Mouse (Mus musculus) ES-E14 (cell line): ENCODE results near the gene Mtap. TPM values are rescaled to one million over a fixed set of nuclear protein-coding genes. Genes with fewer than 3 reads are reported as not detected.

Experiments
- DNase-seq: peaks from one replicate; pipeline ENCODE4 v3.0.0-alpha.2; 2013; ENCODE audit warnings: low read depth, low spot score
- H3K27ac ChIP-seq: 2 replicates; pipeline ENCODE4 v1.5.1; 2012; ENCODE audit warnings: low read depth, mild to moderate bottlenecking, low read length, moderate library complexity, mixed read lengths; ENCODE audit not compliant: poor library complexity, insufficient read depth, severe bottlenecking
- H3K36me3 ChIP-seq: 2 replicates; pipeline ENCODE4 v1.6.1; 2012; ENCODE audit warnings: mild to moderate bottlenecking, low read length, moderate library complexity, mixed read lengths; ENCODE audit not compliant: control insufficient read depth, poor library complexity, insufficient read depth, severe bottlenecking
- H3K4me1 ChIP-seq, 2 experiments: fragments of 150-350 bp in 1 of 2; sonication (generic) in 1 of 2; 2 replicates each; pipeline ENCODE4 v1.6.1; 2012; ENCODE audit warnings: low read length in 2 of 2, mild to moderate bottlenecking in 1 of 2, mixed read lengths in 1 of 2; ENCODE audit not compliant: control insufficient read depth in 2 of 2, insufficient read depth in 2 of 2, poor library complexity in 1 of 2
- H3K4me3 ChIP-seq, 2 experiments: fragments of 150-350 bp in 1 of 2; sonication (generic) in 1 of 2; 2 replicates each; pipeline ENCODE4 v1.5.1; 2012; ENCODE audit warnings: low read length in 2 of 2, low read depth in 1 of 2, mild to moderate bottlenecking in 1 of 2, mixed read lengths in 1 of 2; ENCODE audit not compliant: insufficient read depth in 1 of 2, poor library complexity in 1 of 2, severe bottlenecking in 1 of 2
- H3K9ac ChIP-seq: 2 replicates; pipeline ENCODE4 v1.6.1; 2012; ENCODE audit warnings: low read depth, mild to moderate bottlenecking, low read length, mixed read lengths; ENCODE audit not compliant: poor library complexity, insufficient read depth, severe bottlenecking
- H3K9me3 ChIP-seq: fragments of 150-350 bp; sonication (generic); 2 replicates; pipeline ENCODE4 v1.6.1; 2012; ENCODE audit warnings: low read depth, mild to moderate bottlenecking, low read length; ENCODE audit not compliant: control insufficient read depth, insufficient read depth
- CHD2 ChIP-seq: IDR thresholded peaks from 2 replicates; pipeline ENCODE4 v1.6.1; 2014; ENCODE audit warnings: mild to moderate bottlenecking, low read depth, low read length, inconsistent platforms
- HCFC1 ChIP-seq: IDR thresholded peaks from 2 replicates; pipeline ENCODE4 v1.6.1; 2012; ENCODE audit warnings: low read length, inconsistent platforms, borderline replicate concordance; ENCODE audit not compliant: insufficient read depth
- MAFK ChIP-seq: IDR thresholded peaks from 2 replicates; pipeline ENCODE4 v1.6.1; 2014; ENCODE audit warnings: mild to moderate bottlenecking, low read depth, low read length, inconsistent platforms; ENCODE audit not compliant: insufficient read depth
- ZC3H11A ChIP-seq: IDR thresholded peaks from 2 replicates; pipeline ENCODE4 v1.6.1; 2012; ENCODE audit warnings: low read depth, mild to moderate bottlenecking, inconsistent platforms, low read length, borderline replicate concordance
- ZNF384 ChIP-seq: IDR thresholded peaks from 2 replicates; pipeline ENCODE4 v1.6.1; 2012; ENCODE audit warnings: low read depth, low read length, inconsistent platforms
- in situ Hi-C, 2 experiments: fragments of 600-800 bp; cut with MboI; formaldehyde crosslinking; loops; one replicate each; pipeline ENCODE4 v1.15.1; 2025; ENCODE audit warnings: low sequenced_read_pairs in 2 of 2, inconsistent platforms in 1 of 2; ENCODE audit not compliant: unreplicated experiment in 2 of 2
- total RNA-seq: library from RNA; depleted of rRNA; stranded (reverse); fragments of 300-350 nt; gene quantifications from 2 replicates; pipeline ENCODE4 v1.2.3, GENCODE M21; 2012

Gene Mtap
- total RNA-seq, 1 experiment, result 59.3 TPM

DNA sequence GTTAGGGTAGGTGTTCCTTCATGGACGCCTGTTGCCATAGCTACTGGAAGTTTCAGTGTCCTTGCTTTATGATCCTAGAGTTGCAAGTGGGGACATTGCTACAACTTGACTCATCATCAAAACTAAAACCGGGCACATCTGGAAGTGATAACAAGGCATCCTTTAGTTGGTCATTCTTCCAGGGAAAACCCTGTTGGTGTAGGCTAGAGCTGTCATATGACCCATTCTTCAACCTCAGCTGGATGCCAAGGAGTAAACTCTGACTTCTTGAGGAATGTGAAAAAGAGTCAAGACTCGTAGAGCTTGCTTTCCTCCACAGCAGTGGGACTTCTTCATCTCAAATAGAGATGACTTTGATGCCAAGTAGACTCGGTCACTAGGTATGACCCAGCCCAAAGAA lies 32.8 kb downstream of the Mtap start:
- peaks cover 28% of the 10 kb centered on the region for H3K36me3 ChIP-seq
- H3K27ac ChIP-seq, result no peak overlapping the region
- in situ Hi-C loops, result no loop called here
- no peaks in the 10 kb centered on the region for H3K4me1 ChIP-seq
- DNase-seq, result no peak
- no peak overlapping the region for H3K9ac ChIP-seq
- no peaks in the 10 kb centered on the region for H3K9me3 ChIP-seq
- H3K4me3 ChIP-seq, result no peak overlapping the region
- TF ChIP-seq ZNF384, result no peak
- no peak for TF ChIP-seq ZC3H11A
- no peak for TF ChIP-seq HCFC1
- no peak for TF ChIP-seq MAFK
- no peak for TF ChIP-seq CHD2

DNA sequence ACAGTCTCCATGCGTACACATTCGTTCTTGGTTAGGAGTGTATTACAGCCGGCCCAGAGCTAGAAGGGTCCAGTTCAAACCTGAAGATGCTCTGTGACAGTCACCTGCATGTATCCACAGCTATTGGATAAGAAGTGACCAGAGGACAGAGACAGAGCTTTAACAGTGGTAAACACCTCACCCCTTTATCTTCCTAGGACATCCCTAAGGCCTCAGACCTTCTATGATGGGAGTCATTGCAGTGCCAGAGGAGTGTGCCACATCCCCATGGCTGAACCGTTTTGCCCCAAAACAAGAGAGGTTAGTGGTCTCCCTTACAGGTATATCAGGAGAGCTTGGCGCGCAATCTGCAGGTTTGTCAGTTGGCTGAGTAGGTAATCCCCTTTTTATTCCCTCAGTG lies 34.0 kb downstream of the Mtap start:
- in situ Hi-C loops, result no loop called here
- DNase-seq, result no peak
- H3K9ac ChIP-seq, result no peak overlapping the region
- no peaks in the 10 kb centered on the region for H3K9me3 ChIP-seq
- no peaks in the 10 kb centered on the region for H3K4me1 ChIP-seq
- H3K36me3 ChIP-seq, result peaks cover 31% of the 10 kb centered on the region
- no peak for TF ChIP-seq HCFC1
- no peak for TF ChIP-seq MAFK
- no peak for TF ChIP-seq ZC3H11A
- TF ChIP-seq CHD2, result no peak
- TF ChIP-seq ZNF384, result no peak
- H3K4me3 ChIP-seq, result no peak overlapping the region
- H3K27ac ChIP-seq, result no peak overlapping the region

DNA sequence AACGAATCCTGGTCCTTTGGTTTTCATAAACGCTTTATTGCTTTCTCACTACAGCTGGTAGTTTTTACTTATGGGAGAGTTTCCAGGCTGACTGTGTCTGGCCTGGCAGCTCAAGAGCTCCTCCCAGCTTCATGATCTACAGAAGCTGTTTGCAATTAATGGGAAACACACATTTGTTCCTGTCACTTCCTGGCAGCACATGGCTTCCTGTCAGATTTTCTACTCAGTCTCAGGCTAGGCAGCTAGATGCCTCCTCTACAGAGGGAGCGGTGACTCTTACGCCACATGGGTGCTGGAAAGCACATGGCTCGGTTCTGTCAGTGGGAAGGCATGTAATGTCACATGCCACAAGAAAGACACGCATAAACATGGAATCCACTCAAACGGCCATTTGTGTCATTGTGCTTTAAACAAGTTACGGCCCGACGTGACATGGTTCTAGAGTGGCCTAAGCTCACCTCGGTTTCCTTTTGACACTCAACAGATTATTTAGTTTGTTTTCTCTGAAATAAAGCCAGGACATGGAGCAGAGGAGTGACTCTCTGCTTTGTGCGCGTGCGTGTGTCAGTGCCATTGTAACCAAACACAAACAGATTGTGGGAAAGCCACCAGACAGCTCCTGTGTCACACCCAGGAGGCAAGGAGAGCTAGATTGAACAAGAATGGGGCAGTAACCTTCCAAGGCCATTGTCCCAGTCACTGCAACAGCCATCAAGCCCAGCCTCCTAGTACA lies 36.1 kb downstream of the Mtap start:
- in situ Hi-C loops, result no loop called here
- peaks cover 40% of the 10 kb centered on the region for H3K36me3 ChIP-seq
- H3K4me3 ChIP-seq, result no peak overlapping the region
- H3K9ac ChIP-seq, result no peak overlapping the region
- no peaks in the 10 kb centered on the region for H3K9me3 ChIP-seq
- TF ChIP-seq CHD2 (no peak), ZC3H11A (no peak), MAFK (no peak), HCFC1 (no peak), ZNF384 (no peak)
- no peak overlapping the region for H3K27ac ChIP-seq
- H3K4me1 ChIP-seq, result no peaks in the 10 kb centered on the region
- no peak for DNase-seq

DNA sequence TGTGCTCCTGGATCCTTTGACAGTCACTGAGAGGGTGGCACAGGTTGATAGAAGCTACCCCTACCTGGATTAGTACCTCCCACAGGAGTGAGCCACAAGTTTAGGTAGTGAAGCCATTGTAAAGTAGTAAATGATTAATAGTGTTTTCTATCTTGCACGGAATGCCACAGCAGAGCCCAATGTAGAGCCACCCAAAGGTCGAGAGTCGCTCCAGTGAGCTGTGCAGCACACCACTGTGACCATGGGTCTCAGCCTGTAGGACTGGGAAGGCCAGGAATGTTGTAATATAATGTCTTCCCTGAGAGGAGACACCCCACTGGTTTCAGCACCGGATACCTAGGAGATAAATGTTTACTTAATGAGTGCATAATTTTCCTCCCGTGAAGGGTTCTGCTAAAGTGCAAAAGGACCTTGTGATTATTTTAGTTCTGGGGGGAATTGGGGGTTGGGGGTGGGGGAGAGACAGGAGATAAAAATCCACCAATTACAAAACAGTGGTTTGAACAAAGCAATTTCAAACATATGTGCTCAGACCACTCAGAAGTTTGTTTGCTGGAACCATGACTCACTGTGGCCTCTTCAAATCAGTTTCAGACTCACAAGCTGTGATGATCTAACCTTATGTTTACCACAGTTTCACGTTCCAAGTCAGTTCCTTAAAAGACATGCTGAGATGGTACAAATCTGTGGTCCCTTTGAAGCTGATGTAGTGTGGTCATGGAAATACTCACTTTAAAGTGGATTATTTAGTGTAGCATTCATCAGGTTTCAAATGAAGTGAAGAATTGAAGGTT lies 40.8 kb downstream of the Mtap start:
- no peak overlapping the region for H3K9ac ChIP-seq

More for the DNA sequence above, 40.8 kb downstream of the Mtap start:
- H3K4me1 ChIP-seq, result no peaks in the 10 kb centered on the region
- no peak for DNase-seq
- no peak overlapping the region for H3K27ac ChIP-seq
- in situ Hi-C loops, result no loop called here
- 0 out of 2 replicates have a peak, but pooled peaks cover 3% of the 10 kb centered on the region for H3K9me3 ChIP-seq
- H3K36me3 ChIP-seq, result peaks cover 45% of the 10 kb centered on the region
- H3K4me3 ChIP-seq, result no peak overlapping the region
- no peak for TF ChIP-seq MAFK
- no peak for TF ChIP-seq CHD2
- no peak for TF ChIP-seq HCFC1
